ENCODE assay signal across 17 mouse cellular contexts in the genomic region with DNA sequence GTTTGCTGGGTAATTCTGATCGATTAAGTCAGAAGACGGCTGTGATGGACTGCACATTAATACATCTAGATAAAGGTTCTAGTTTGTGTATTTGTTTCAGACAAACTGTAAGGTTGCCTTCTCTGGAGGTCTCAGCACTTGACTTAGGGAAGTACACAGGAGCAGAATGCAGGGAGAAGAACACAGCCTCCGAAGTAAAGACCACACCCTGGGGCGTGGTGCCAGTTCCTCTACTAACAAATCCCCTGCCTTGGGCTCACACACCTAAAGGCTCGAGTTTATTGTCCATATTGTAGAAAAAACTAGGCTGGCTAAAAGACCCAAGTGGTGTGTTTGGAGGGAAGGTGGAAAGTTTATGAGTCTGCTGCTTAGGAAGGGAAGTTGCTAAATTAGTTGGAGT.
A peak's percentile ranks its signal among the peaks of the same experiment; 100 is the strongest.
DNase-seq lines count a peak whose midpoint lies in the region; ATAC-seq lines count a peak whose summit lies in the region.
"Had no signal": no experiment of that assay in that cellular context is flagged by ENCODE, and none has a peak within 500 bp of the region (broad histone marks: within the 10 kb centered on the region; RNA-seq: fewer than 3 reads in every experiment).

No protein-coding gene starts in this region.

- peak; percentile 44 for DNase-seq in lung, postnatal 36 days
- DNase-seq in lung, postnatal 14 days, result no peak
- peak; percentile 66 for DNase-seq in MEL-GATA-1-ER (ENCODE audit: extremely low read depth, low read depth)
- DNase-seq in T-cell, adult 2 months (ENCODE audit: low spot score), result no peak
- DNase-seq in right cerebral cortex, adult 18-20 months, result no peak
- DNase-seq: adrenal gland, adult 2 months; cerebellum, adult 2 months; cerebellum, postnatal 36 days; heart, postnatal 36 days; layer of hippocampus, postnatal 36 days; liver, postnatal 0 days; right cerebral cortex, postnatal 4 days; thymus, postnatal 25 days had no signal

- ATAC-seq in granulocyte monocyte progenitor cell, adult 5-6 weeks (replicated peaks; ENCODE audit: poor library complexity, severe bottlenecking), result 0 out of 2 replicates have a peak, but pooled peaks have one; percentile 30
- peak; percentile 69; the same call in 1 of the 2 replicates for ATAC-seq in monocyte, adult 5-6 weeks (replicated peaks; ENCODE audit: insufficient number of reproducible peaks, low FRiP score, low TSS enrichment, poor library complexity, severe bottlenecking)
- ATAC-seq: forebrain, embryonic 16.5 days; liver, postnatal 0 days; midbrain, embryonic 13.5 days had no signal

Comparison
In these comparisons a context has a peak if more than half of its experiments do, and no peak if none do; other contexts are left out.
1. DNase-seq: peak in lung, postnatal 36 days (single experiment) and MEL-GATA-1-ER (single experiment); none in lung, postnatal 14 days (single experiment), T-cell, adult 2 months (single experiment) and right cerebral cortex, adult 18-20 months (single experiment).